Mouse (Mus musculus): ENCODE measurements at regions not wholly inside any gene's neighbourhood (a gene's known extent, or its start where the extent isn't known, plus 50 kb on each side); places are given as distances from the start of the nearest gene placed in this dataset.

DNA sequence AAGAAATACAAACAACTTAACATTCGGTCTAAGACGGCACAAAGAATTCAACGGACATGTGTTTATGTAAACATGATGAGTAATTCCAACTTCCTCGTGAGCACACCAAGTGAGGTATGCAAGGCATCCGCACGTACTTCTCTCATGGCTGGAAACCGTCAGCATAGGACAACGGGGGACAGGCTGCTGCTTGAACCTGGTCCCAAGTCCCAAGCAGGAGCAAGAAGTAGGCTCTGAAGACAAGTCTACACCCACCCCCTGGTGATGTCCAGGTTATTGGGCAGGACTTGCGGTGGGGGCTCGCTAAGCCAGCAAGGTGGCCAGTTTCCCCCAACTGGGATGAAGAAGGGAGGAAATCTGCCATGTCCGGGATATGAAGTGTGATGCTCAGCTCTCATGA lies 71.5 kb upstream of the Irs2 start:
- TF ChIP-seq CTCF (IDR thresholded peaks at IDR 0.05; ENCODE audit: control insufficient read depth, insufficient read depth, insufficient replicate concordance, low read depth, low read length) (no peak), POLR2A (IDR thresholded peaks at IDR 0.05; ENCODE audit: control insufficient read depth, low read depth, low read length) (no peak)
